Mouse (Mus musculus) midbrain, postnatal 0 days (tissue): ENCODE data around the gene Nlgn1. TPM values are rescaled to one million over a fixed set of nuclear protein-coding genes. Genes with fewer than 3 reads are reported as not detected.

Experiments used
- ATAC-seq: fragments of 200-750 bp; cut with Nextera tagmentation; 2 replicates; pipeline ENCODE4 v1.8.0; 2017; ENCODE audit warnings: moderate number of reproducible peaks, mild to moderate bottlenecking, moderate TSS enrichment, moderate library complexity; ENCODE audit not compliant: low FRiP score
- DNase-seq: peaks from one replicate; pipeline ENCODE4 v3.0.0-alpha.2; 2015; ENCODE audit warnings: low spot score
- H3K27ac ChIP-seq: fragments of 300-500 bp; sonication (generic); 2 replicates; pipeline ENCODE4 v1.5.1; 2014; ENCODE audit warnings: low read depth, mild to moderate bottlenecking, low read length, mixed read lengths
- H3K27me3 ChIP-seq: fragments of 300-500 bp; sonication (generic); 2 replicates; pipeline ENCODE4 v1.6.1; 2014; ENCODE audit warnings: low read length, control low read depth, mixed read lengths; ENCODE audit not compliant: insufficient read depth
- H3K36me3 ChIP-seq: fragments of 300-500 bp; sonication (generic); 2 replicates; pipeline ENCODE4 v1.6.1; 2014; ENCODE audit warnings: low read length, control low read depth, mixed read lengths; ENCODE audit not compliant: insufficient read depth
- H3K4me1 ChIP-seq: fragments of 300-500 bp; sonication (generic); 2 replicates; pipeline ENCODE4 v1.6.1; 2014; ENCODE audit warnings: mild to moderate bottlenecking, control low read depth, antibody characterized with exemption, low read length, mixed read lengths; ENCODE audit not compliant: insufficient read depth
- H3K4me2 ChIP-seq: fragments of 300-500 bp; sonication (generic); 2 replicates; pipeline ENCODE4 v1.6.1; 2014; ENCODE audit warnings: low read depth, mild to moderate bottlenecking, low read length, mixed read lengths; ENCODE audit not compliant: poor library complexity, severe bottlenecking
- H3K4me3 ChIP-seq: fragments of 300-500 bp; sonication (generic); 2 replicates; pipeline ENCODE4 v1.5.1; 2014; ENCODE audit warnings: low read depth, mild to moderate bottlenecking, low read length, moderate library complexity
- H3K9ac ChIP-seq: fragments of 300-500 bp; sonication (generic); replicated peaks from 2 replicates; pipeline ENCODE4 v1.6.1; 2014; ENCODE audit warnings: mild to moderate bottlenecking, low read length, moderate library complexity, mixed read lengths; ENCODE audit not compliant: poor library complexity, severe bottlenecking
- H3K9me3 ChIP-seq: fragments of 300-500 bp; sonication (generic); 2 replicates; pipeline ENCODE4 v1.6.1; 2016; ENCODE audit warnings: low read length, control low read depth
- CTCF ChIP-seq: IDR thresholded peaks from 2 replicates; pipeline ENCODE4 v1.5.1; 2016; ENCODE audit warnings: antibody characterized with exemption, mild to moderate bottlenecking
- WGBS: fragments of 180-500 bp; shearing (Covaris S2); extraction: QIAGEN DNeasy Blood & Tissue Kit; methylation state at CpG from one replicate; pipeline ENCODE4 v1.1.7; 2014; 5-methylcytosine and 5-hydroxymethylcytosine counted together
- polyA plus RNA-seq: library from polyadenylated mRNA; unstranded; fragments of >200 nt; fragmentation: Nextera tagmentation; extraction: Ambion mirVana; gene quantifications from 2 replicates; pipeline ENCODE4 v1.2.1, GENCODE M21; 2015
- total RNA-seq: library from RNA; depleted of rRNA; stranded (reverse); fragments of >200 nt; gene quantifications from 2 replicates; pipeline ENCODE4 v1.2.3, GENCODE M21; 2014

Nlgn1 gene
- total and polyA plus RNA-seq, 2 experiments from 2014 or later: 40.8 to 87.9 TPM

- Histone ChIP-seq H3K4me1 (no peaks in the 10 kb centered on the region; the same call in 1 of the 2 replicates), H3K9me3 (no peaks in the 10 kb centered on the region), H3K9ac (no peak overlapping the region), H3K27me3 (no peaks in the 10 kb centered on the region), H3K4me2 (no peak overlapping the region), H3K27ac (no peak overlapping the region), H3K36me3 (no peaks in the 10 kb centered on the region), H3K4me3 (no peak overlapping the region)
- ATAC-seq: no peak
- no peak for TF ChIP-seq CTCF
- 75% methylated on average over 6 of the region's 6 CpGs for WGBS
- DNase-seq: no peak
These were observed 881.8 kb downstream of the Nlgn1 start for GRCm38 (mm10) chr3:25450471-25450870.

GRCm38 (mm10) chr3:25449356-25449755 lies 882.9 kb downstream of the Nlgn1 start:
- H3K27me3 ChIP-seq: no peaks in the 10 kb centered on the region
- no peak for TF ChIP-seq CTCF
- WGBS: 81% methylated on average over 4 of the region's 4 CpGs
- DNase-seq: no peak
- H3K4me1 ChIP-seq: no peaks in the 10 kb centered on the region; the same call in 1 of the 2 replicates
- no peak for ATAC-seq
- H3K9ac ChIP-seq: no peak overlapping the region
- H3K4me2 ChIP-seq: no peak overlapping the region
- H3K4me3 ChIP-seq: no peak overlapping the region
- no peaks in the 10 kb centered on the region for H3K36me3 ChIP-seq
- no peaks in the 10 kb centered on the region for H3K9me3 ChIP-seq
- no peak overlapping the region for H3K27ac ChIP-seq

GRCm38 (mm10) chr3:25447181-25447580 lies 885.1 kb downstream of the Nlgn1 start:
- no peak overlapping the region for H3K27ac ChIP-seq
- no peak overlapping the region for H3K9ac ChIP-seq
- TF ChIP-seq CTCF: no peak
- ATAC-seq (no peak), DNase-seq (no peak)
- no peak overlapping the region for H3K4me3 ChIP-seq
- no peak overlapping the region for H3K4me2 ChIP-seq
- no peaks in the 10 kb centered on the region; the same call in 1 of the 2 replicates for H3K4me1 ChIP-seq
- WGBS: 36% methylated on average over 1 of the region's 1 CpGs
- no peaks in the 10 kb centered on the region for H3K27me3 ChIP-seq
- H3K36me3 ChIP-seq: no peaks in the 10 kb centered on the region
- no peaks in the 10 kb centered on the region for H3K9me3 ChIP-seq

- WGBS: 88% methylated on average over 3 of the region's 3 CpGs
These were observed 888.6 kb downstream of the Nlgn1 start for GRCm38 (mm10) chr3:25443657-25444056.

GRCm38 (mm10) chr3:25442617-25443016 lies 889.6 kb downstream of the Nlgn1 start:
- DNase-seq (no peak), ATAC-seq (no peak)
- Histone ChIP-seq H3K4me2 (no peak overlapping the region), H3K9me3 (no peaks in the 10 kb centered on the region), H3K4me1 (no peaks in the 10 kb centered on the region; the same call in 1 of the 2 replicates), H3K9ac (no peak overlapping the region), H3K27ac (no peak overlapping the region), H3K4me3 (no peak overlapping the region), H3K27me3 (no peaks in the 10 kb centered on the region), H3K36me3 (no peaks in the 10 kb centered on the region)
- WGBS: 95% methylated on average over 1 of the region's 1 CpGs
- no peak for TF ChIP-seq CTCF

More at GRCm38 (mm10) chr3:25443657-25444056, 888.6 kb downstream of the Nlgn1 start:
- DNase-seq (no peak), ATAC-seq (no peak)
- TF ChIP-seq CTCF: no peak
- Histone ChIP-seq H3K27me3 (no peaks in the 10 kb centered on the region), H3K9ac (no peak overlapping the region), H3K27ac (no peak overlapping the region), H3K9me3 (no peaks in the 10 kb centered on the region), H3K4me3 (no peak overlapping the region), H3K4me2 (no peak overlapping the region), H3K36me3 (no peaks in the 10 kb centered on the region), H3K4me1 (no peaks in the 10 kb centered on the region; the same call in 1 of the 2 replicates)

GRCm38 (mm10) chr3:25426931-25427330 lies 905.3 kb downstream of the Nlgn1 start:
- H3K9me3 ChIP-seq: no peaks in the 10 kb centered on the region
- no peaks in the 10 kb centered on the region for H3K27me3 ChIP-seq
- H3K4me2 ChIP-seq: no peak overlapping the region
- no peaks in the 10 kb centered on the region for H3K36me3 ChIP-seq
- H3K9ac ChIP-seq: no peak overlapping the region
- TF ChIP-seq CTCF: no peak
- no peak for DNase-seq
- no peak overlapping the region for H3K27ac ChIP-seq
- H3K4me1 ChIP-seq: no peaks in the 10 kb centered on the region
- no peak overlapping the region for H3K4me3 ChIP-seq
- ATAC-seq: no peak
